Mouse (Mus musculus) MEL (cell line): ENCODE data around the gene Prlh. TPM values are rescaled to one million over a fixed set of nuclear protein-coding genes. Genes with fewer than 3 reads are reported as not detected.

Experiments used
- DNase-seq: peaks from one replicate; pipeline ENCODE4 v3.0.0; 2011; ENCODE audit warnings: low read depth, low spot score
- H3K27ac ChIP-seq: 2 replicates; pipeline ENCODE4 v1.5.1; 2012; ENCODE audit warnings: low read depth, mild to moderate bottlenecking, control low read depth, low read length, moderate library complexity; ENCODE audit not compliant: control insufficient read depth
- H3K27me3 ChIP-seq, 2 experiments: fragments of 150-350 bp in 1 of 2; sonication (generic) in 1 of 2; 2 replicates each; pipeline ENCODE4 v1.6.1; 2012; ENCODE audit warnings: low read length in 2 of 2, mild to moderate bottlenecking in 2 of 2, improper control_type of control experiment in 1 of 2, moderate library complexity in 1 of 2; ENCODE audit not compliant: insufficient read depth in 2 of 2, control insufficient read depth in 1 of 2
- H3K36me3 ChIP-seq, 2 experiments: 2 replicates each; pipeline ENCODE4 v1.6.1; 2012 to 2014; ENCODE audit warnings: low read length in 2 of 2, improper control_type of control experiment in 1 of 2, inconsistent platforms in 1 of 2, mild to moderate bottlenecking in 1 of 2; ENCODE audit not compliant: insufficient read depth in 2 of 2, control insufficient read depth in 1 of 2
- H3K4me1 ChIP-seq, 2 experiments: fragments of 150-350 bp in 1 of 2; sonication (generic) in 1 of 2; 2 replicates each; pipeline ENCODE4 v1.6.1; 2012; ENCODE audit warnings: low read length in 2 of 2, improper control_type of control experiment in 1 of 2, mild to moderate bottlenecking in 1 of 2; ENCODE audit not compliant: insufficient read depth in 2 of 2, control insufficient read depth in 1 of 2
- H3K4me3 ChIP-seq, 2 experiments: fragments of 150-350 bp in 1 of 2; sonication (generic) in 1 of 2; 2 replicates each; pipeline ENCODE4 v1.5.1; 2012; ENCODE audit warnings: low read depth in 2 of 2, low read length in 2 of 2, mild to moderate bottlenecking in 2 of 2, moderate library complexity in 2 of 2, control low read depth in 1 of 2, improper control_type of control experiment in 1 of 2; ENCODE audit not compliant: control insufficient read depth in 1 of 2, insufficient read depth in 1 of 2
- H3K79me2 ChIP-seq: 2 replicates; pipeline ENCODE4 v1.6.1; 2012; ENCODE audit warnings: mild to moderate bottlenecking, low read length, moderate library complexity; ENCODE audit not compliant: control insufficient read depth, poor library complexity, insufficient read depth
- H3K9ac ChIP-seq: 2 replicates; pipeline ENCODE4 v1.6.1; 2012; ENCODE audit warnings: low read depth, mild to moderate bottlenecking, control low read depth, low read length, moderate library complexity; ENCODE audit not compliant: control insufficient read depth, poor library complexity, severe bottlenecking
- H3K9me3 ChIP-seq: fragments of 150-350 bp; sonication (generic); replicated peaks from 2 replicates; pipeline ENCODE4 v1.6.1; 2012; ENCODE audit warnings: mild to moderate bottlenecking, low read length, improper control_type of control experiment, moderate library complexity; ENCODE audit not compliant: insufficient read depth
- BHLHE40 ChIP-seq: IDR thresholded peaks from 2 replicates; pipeline ENCODE4 v1.6.1; 2012; ENCODE audit warnings: low read depth, mild to moderate bottlenecking, inconsistent platforms, low read length, improper control_type of control experiment, borderline replicate concordance
- CHD1 ChIP-seq: IDR thresholded peaks from 2 replicates; pipeline ENCODE4 v1.6.1; 2012; ENCODE audit warnings: low read depth, mild to moderate bottlenecking, inconsistent platforms, low read length, improper control_type of control experiment
- CHD2 ChIP-seq: IDR thresholded peaks from 2 replicates; pipeline ENCODE4 v1.6.1; 2011; ENCODE audit warnings: low read length, improper control_type of control experiment
- ELF1 ChIP-seq: IDR thresholded peaks from 2 replicates; pipeline ENCODE4 v1.6.1; 2014; ENCODE audit warnings: low read depth, mild to moderate bottlenecking, inconsistent platforms, low read length, improper control_type of control experiment, moderate library complexity
- ETS1 ChIP-seq: IDR thresholded peaks from 2 replicates; pipeline ENCODE4 v1.6.1; 2012; ENCODE audit warnings: low read depth, mild to moderate bottlenecking, inconsistent platforms, low read length, improper control_type of control experiment, moderate library complexity
- GABPA ChIP-seq: IDR thresholded peaks from 2 replicates; pipeline ENCODE4 v1.6.1; 2012; ENCODE audit warnings: low read depth, mild to moderate bottlenecking, inconsistent platforms, low read length, improper control_type of control experiment, moderate library complexity
- JUND ChIP-seq: IDR thresholded peaks from 2 replicates; pipeline ENCODE4 v1.6.1; 2011; ENCODE audit warnings: low read depth, mild to moderate bottlenecking, improper control_type of control experiment, low read length
- MAZ ChIP-seq: IDR thresholded peaks from 2 replicates; pipeline ENCODE4 v1.6.1; 2012; ENCODE audit warnings: low read depth, mild to moderate bottlenecking, inconsistent platforms, low read length, improper control_type of control experiment
- MEF2A ChIP-seq: IDR thresholded peaks from 2 replicates; pipeline ENCODE4 v1.6.1; 2014; ENCODE audit warnings: low read depth, mild to moderate bottlenecking, inconsistent platforms, low read length, improper control_type of control experiment; ENCODE audit not compliant: poor library complexity, insufficient replicate concordance, severe bottlenecking; ENCODE audit errors: extremely low read depth
- NELFE ChIP-seq: IDR thresholded peaks from 2 replicates; pipeline ENCODE4 v1.6.1; 2011; ENCODE audit warnings: low read depth, low read length, improper control_type of control experiment
- NRF1 ChIP-seq: IDR thresholded peaks from 2 replicates; pipeline ENCODE4 v1.6.1; 2014; ENCODE audit warnings: low read depth, mild to moderate bottlenecking, inconsistent platforms, low read length, improper control_type of control experiment, moderate library complexity; ENCODE audit not compliant: poor library complexity, insufficient read depth, severe bottlenecking
- POLR2AphosphoS5 ChIP-seq: IDR thresholded peaks from 2 replicates; pipeline ENCODE4 v1.6.1; 2012; ENCODE audit warnings: low read depth, borderline replicate concordance, mild to moderate bottlenecking, inconsistent platforms, low read length, moderate library complexity, mixed read lengths
- RCOR1 ChIP-seq: IDR thresholded peaks from 2 replicates; pipeline ENCODE4 v1.6.1; 2012; ENCODE audit warnings: low read depth, mild to moderate bottlenecking, inconsistent platforms, low read length, improper control_type of control experiment
- TAL1 ChIP-seq: IDR thresholded peaks from 2 replicates; pipeline ENCODE4 v1.6.1; 2012; ENCODE audit warnings: mild to moderate bottlenecking, inconsistent platforms, low read length, moderate library complexity, mixed read lengths
- TBP ChIP-seq: IDR thresholded peaks from 2 replicates; pipeline ENCODE4 v1.8.0; 2011; ENCODE audit warnings: low read depth, low read length, improper control_type of control experiment
- UBTF ChIP-seq: IDR thresholded peaks from 2 replicates; pipeline ENCODE4 v1.6.1; 2012; ENCODE audit warnings: low read depth, mild to moderate bottlenecking, inconsistent platforms, low read length, improper control_type of control experiment, moderate library complexity, borderline replicate concordance; ENCODE audit not compliant: insufficient read depth
- ZKSCAN1 ChIP-seq: IDR thresholded peaks from 2 replicates; pipeline ENCODE4 v1.6.1; 2012; ENCODE audit warnings: low read depth, mild to moderate bottlenecking, inconsistent platforms, low read length, improper control_type of control experiment, moderate library complexity
- ZMIZ1 ChIP-seq: IDR thresholded peaks from 2 replicates; pipeline ENCODE4 v1.6.1; 2012; ENCODE audit warnings: low read depth, mild to moderate bottlenecking, inconsistent platforms, low read length, improper control_type of control experiment, moderate library complexity
- polyA plus RNA-seq, 2 experiments: library from polyadenylated mRNA; stranded (reverse) in 1 of 2; unstranded in 1 of 2; fragments of >175 nt in 1 of 2; fragments of >200 nt in 1 of 2; gene quantifications; 2 replicates each; pipeline versions ENCODE4 v1.2.1 to v1.2.4; 2012; ENCODE audit warnings: low replicate concordance in 2 of 2, low read depth in 1 of 2; ENCODE audit not compliant: insufficient read length in 2 of 2, insufficient read depth in 1 of 2, missing spikeins in 1 of 2
- total RNA-seq: library from RNA; depleted of rRNA; stranded (reverse); fragments of 300-350 nt; gene quantifications from 2 replicates; pipeline ENCODE4 v1.2.3, GENCODE M21; 2012

The Prlh gene
- total and polyA plus RNA-seq, 3 experiments = not detected

DNA sequence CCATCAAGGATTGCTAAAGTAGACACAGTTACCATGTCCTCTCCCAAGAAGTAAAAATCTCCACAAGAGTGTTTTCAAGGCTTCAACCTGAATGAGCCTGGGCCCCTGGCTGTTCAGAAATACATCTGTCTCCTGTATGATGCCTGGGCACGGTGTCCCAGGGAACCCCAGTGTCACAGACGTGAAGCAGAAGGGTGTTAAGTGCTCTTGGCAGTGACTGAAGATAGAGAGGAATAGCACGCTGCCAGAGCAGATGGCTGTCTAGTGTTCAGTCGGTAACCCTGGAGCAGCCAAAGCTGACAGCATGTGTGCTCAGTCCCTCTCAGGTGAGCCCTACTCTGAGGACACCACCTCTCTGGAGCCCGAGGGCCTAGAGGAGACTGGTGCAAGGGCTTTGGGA is 19.9 kb upstream of the Prlh start:
- Histone ChIP-seq H3K79me2 (no peaks in the 10 kb centered on the region), H3K9me3 (no peaks in the 10 kb centered on the region), H3K4me1 (no peaks in the 10 kb centered on the region), H3K9ac (no peak overlapping the region)
- TF ChIP-seq CHD2 (no peak), ZMIZ1 (no peak), ETS1 (no peak), MAZ (no peak), BHLHE40 (no peak), NRF1 (no peak), CHD1 (no peak), ELF1 (no peak)
- TF ChIP-seq, all 39 proteins: peak for 0
- H3K36me3 ChIP-seq = no peaks in the 10 kb centered on the region
- no peak overlapping the region for H3K4me3 ChIP-seq
- no peak overlapping the region for H3K27ac ChIP-seq
- no peak for DNase-seq
- no peaks in the 10 kb centered on the region; a peak in 1 of 4 replicates for H3K27me3 ChIP-seq

DNA sequence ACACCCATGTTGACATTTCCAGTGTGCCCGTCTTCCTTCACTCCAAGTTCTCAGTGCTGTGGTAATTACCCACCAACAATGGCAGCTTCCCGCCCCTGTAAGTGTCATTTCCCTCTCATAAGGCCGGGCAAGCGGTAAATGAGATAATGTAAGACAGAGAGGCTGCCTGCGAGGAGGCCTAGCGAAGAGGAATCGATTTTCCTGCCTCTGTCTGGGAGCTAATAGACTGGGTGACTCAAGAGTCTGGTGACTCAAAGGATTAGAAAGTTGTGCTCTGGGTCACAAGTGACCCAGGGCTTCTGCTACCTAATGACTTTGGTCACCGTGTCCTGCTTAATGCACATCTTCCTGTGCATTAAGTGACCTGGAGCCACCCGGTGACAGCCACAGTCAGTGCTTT is 15.9 kb upstream of the Prlh start:
- TF ChIP-seq TAL1 = no peak
- no peak for TF ChIP-seq ZKSCAN1
- Histone ChIP-seq H3K36me3 (no peaks in the 10 kb centered on the region), H3K4me1 (no peaks in the 10 kb centered on the region), H3K9me3 (no peaks in the 10 kb centered on the region), H3K4me3 (no peak overlapping the region), H3K79me2 (no peaks in the 10 kb centered on the region), H3K27me3 (no peaks in the 10 kb centered on the region; a peak in 1 of 4 replicates), H3K9ac (no peak overlapping the region), H3K27ac (no peak overlapping the region)
- DNase-seq = no peak

DNA sequence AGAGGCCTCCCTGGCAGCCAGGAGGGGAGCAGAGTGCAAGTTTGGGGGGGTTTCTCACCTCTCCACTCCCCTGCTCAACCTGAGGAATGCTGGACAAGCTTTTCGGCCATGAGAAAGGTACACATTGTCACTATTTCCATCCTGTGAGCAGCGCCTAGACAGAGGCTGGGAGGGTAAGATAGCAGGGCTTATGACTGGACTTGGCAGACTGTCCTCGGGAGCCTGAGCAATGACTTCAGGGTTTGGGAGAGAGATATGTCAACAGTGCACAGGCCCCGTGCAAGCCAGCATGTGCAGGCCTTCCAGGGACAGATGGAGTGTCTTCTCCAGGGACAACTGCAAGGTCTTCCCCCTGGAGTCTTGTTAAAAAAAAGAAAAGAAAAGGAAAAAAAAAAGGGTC is 12.9 kb upstream of the Prlh start:
- Histone ChIP-seq H3K27ac (no peak overlapping the region), H3K9ac (no peak overlapping the region), H3K36me3 (no peaks in the 10 kb centered on the region), H3K27me3 (no peaks in the 10 kb centered on the region; a peak in 1 of 4 replicates), H3K79me2 (no peaks in the 10 kb centered on the region), H3K4me1 (no peaks in the 10 kb centered on the region), H3K9me3 (no peaks in the 10 kb centered on the region), H3K4me3 (no peak overlapping the region)
- TF ChIP-seq TBP (no peak), BHLHE40 (no peak), JUND (no peak), RCOR1 (no peak), MEF2A (no peak), ZKSCAN1 (no peak), NELFE (no peak), UBTF (no peak), GABPA (no peak), POLR2AphosphoS5 (no peak)
- no peak for DNase-seq
